Mouse (Mus musculus) erythroid progenitor cell, adult 5-6 weeks (primary cell): Measurements from ENCODE around the gene Klrb1. TPM values are rescaled to one million over a fixed set of nuclear protein-coding genes. Genes with fewer than 3 reads are reported as not detected.

ENCODE experiments used
- ATAC-seq: replicated peaks from 2 replicates; pipeline ENCODE4 v1.8.0; 2016; ENCODE audit warnings: moderate number of reproducible peaks, mild to moderate bottlenecking, moderate TSS enrichment, inconsistent platforms; ENCODE audit not compliant: poor library complexity, low FRiP score, severe bottlenecking
- total RNA-seq, 2 experiments: library from RNA; stranded (forward) in 1 of 2; stranded (reverse) in 1 of 2; fragments of 150-400 nt in 1 of 2; fragments of 186-747, 209-891 nt in 1 of 2; gene quantifications; 2 replicates each; pipeline versions ENCODE4 v1.2.3 to v1.2.4; 2015 to 2017; ENCODE audit warnings: low replicate concordance in 2 of 2

The Klrb1 gene
- total RNA-seq, 2 experiments from 2014 or later: not detected

DNA sequence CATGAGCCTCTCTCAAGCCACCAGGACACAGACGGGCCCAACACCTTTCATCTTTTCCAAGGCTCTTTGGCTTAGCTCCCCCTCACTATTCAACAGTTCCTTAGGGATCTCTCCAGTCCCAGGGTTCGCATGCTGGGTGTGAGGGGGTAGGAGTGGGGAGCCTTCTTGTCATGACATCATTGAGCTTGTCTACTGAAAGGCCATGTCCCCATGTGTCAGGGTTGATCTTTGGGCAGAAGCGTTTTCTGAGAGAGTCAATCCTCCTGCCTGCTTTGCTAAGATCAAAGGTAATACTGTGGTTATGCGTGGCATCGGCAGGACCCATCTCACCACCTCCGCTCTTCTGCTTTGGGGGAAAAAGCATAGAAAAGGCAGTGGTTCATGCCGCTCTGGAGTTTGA, 14.6 kb upstream of the Klrb1 start:
- no peak for ATAC-seq

DNA sequence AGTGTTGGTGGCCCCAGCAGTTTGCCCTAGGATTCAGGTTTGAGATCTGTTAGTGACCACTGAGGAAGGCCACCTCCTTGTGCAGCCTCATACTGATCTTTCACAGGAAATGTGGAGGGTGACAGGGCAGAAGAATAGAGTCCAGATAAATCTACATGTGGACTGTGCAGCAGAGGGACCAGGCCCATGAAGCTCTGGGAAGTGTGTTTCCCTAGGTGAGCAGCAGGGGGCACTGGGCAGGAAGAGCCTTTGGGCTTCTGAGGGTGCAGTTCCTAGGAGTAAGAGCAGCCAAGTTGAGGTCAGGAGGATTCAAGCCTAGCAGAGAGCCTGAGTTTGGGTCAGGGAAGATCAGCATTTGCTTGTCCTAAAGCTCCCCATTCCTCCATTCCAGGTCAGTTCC, 13.2 kb upstream of the Klrb1 start:
- ATAC-seq: no peak

DNA sequence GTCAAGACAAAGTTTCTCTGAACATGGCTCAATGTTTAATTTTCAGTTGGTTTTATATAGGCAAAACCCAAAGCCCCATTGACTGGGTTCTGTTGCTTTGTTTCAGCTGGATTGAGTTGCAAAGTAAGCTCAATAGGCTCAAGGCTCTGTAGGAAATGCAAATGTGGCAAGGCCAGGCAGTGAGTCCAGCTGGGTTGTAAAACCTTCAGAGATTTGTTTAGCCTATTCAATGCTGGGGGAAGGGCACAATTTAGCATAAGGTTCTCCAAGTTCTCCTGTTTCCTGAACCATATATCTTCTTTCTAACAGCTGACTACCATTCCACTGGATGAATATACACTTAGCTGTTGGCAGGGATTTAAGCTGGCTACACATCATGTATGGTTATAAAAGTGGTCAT, 12.0 kb upstream of the Klrb1 start:
- ATAC-seq: no peak

DNA sequence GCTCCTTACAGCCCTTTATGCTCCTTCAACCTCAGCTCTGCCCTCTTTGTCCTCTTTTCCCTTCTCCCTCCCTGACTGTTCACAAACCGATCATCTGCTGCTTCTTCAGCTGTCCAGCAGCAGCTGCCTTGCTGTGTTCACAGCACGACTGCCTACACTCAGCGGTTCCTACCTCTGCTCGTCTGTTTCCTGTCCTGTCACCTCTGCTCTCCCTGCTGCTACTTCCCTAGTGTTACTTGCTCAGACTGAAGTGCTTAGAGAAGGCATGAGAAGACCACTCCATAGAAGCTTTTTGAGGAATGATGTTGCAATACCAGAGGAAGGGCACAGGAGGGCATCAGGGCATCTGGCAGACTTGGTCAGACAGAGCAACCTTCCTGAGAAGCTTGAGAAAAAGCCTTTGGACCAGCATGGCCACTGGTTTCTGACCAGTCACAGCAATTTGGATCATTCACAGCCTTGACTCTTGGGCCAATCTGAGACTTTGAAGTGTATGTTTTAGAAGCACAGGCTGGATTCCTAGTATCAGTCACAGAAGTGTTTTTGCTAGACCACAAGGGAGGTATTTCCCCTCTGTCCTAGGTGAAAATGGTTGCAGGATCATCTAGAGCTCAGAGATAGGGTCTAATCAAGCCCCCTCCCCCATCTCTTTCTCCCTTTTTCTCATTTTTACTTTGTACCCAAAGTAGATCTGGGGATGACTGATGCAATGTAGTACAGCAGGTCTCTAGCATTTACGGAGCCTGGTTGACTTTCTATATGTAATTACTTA, 11.2 kb upstream of the Klrb1 start:
- no peak for ATAC-seq

GRCm38 (mm10) chr6:128732032-128732431, 9.2 kb upstream of the Klrb1 start:
- ATAC-seq: no peak

DNA sequence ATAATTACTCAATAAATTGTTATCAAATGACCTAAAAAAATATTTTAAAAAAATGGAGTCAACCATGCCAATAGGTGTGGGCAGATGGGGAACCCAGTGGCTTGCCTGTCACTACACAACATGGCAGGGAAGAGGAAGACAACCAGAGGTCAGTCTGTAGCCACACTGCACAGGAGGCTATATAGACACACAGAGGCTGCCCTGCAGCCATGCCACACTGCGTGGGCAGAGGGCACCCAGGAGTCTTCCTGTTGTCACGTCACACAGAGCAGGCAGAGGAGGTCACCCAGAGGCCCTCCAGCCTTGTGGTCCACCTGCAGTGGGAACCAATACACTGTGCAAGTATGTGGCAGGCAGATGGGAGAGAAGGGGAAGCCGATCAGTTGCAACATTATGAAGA, 21.2 kb downstream of the Klrb1 start:
- no peak for ATAC-seq

GRCm38 (mm10) chr6:128679574-128679973, 43.3 kb downstream of the Klrb1 start:
- no peak for ATAC-seq

GRCm38 (mm10) chr6:128669936-128670335, 52.9 kb downstream of the Klrb1 start:
- ATAC-seq: no peak

- no peak for ATAC-seq
These were observed 60.7 kb downstream of the Klrb1 start, which contains the start of gene Clec2h for GRCm38 (mm10) chr6:128662206-128662605. TSS of gene Clec2h (plus strand) at chr6:128662385.

DNA sequence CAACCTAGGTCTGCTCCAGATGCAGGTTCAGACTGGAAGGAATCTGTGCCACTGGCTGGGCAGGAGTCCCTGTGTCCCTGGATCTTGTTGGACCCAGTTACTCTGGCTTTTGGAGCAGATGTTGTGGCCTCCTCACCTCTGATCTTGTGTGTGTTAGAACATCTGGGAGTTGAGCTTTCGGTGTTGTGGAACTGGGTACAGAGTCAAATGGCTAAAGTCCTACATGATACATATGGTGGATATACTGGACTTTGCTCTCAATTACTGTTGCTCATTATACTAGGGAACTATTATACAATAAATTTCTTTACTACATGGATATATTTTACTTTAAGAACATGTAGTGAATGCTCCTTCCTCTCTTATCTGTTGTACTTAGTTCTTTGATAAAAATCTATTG, 61.6 kb downstream of the Klrb1 start:
- no peak for ATAC-seq

Other genes with a start within 250 kb of the Klrb1 start
- gene Pzp, start 196.3 kb downstream of the Klrb1 start, total RNA-seq (2015; ENCODE audit: low replicate concordance): not detected in 2 replicates
- gene Pzp, start 196.3 kb downstream of the Klrb1 start, total RNA-seq (2017; ENCODE audit: low replicate concordance): not detected in 2 replicates
- not detected in 2 replicates for gene A2ml1, start 141.5 kb downstream of the Klrb1 start, total RNA-seq (2015; ENCODE audit: low replicate concordance)
- not detected in 2 replicates for gene A2ml1, start 141.5 kb downstream of the Klrb1 start, total RNA-seq (2017; ENCODE audit: low replicate concordance)
- not detected in 2 replicates for gene Klrb1a, start 99.5 kb downstream of the Klrb1 start, total RNA-seq (2015; ENCODE audit: low replicate concordance)
- gene Klrb1a, start 99.5 kb downstream of the Klrb1 start, total RNA-seq (2017; ENCODE audit: low replicate concordance): not detected in 2 replicates
- not detected in 2 replicates for gene Clec2h, start 60.7 kb downstream of the Klrb1 start, total RNA-seq (2015; ENCODE audit: low replicate concordance)
- not detected in 2 replicates for gene Clec2h, start 60.7 kb downstream of the Klrb1 start, total RNA-seq (2017; ENCODE audit: low replicate concordance)
- gene Klrb1c, start 66.2 kb upstream of the Klrb1 start, total RNA-seq (2015; ENCODE audit: low replicate concordance): 10.5 TPM in 1 of 2 replicates, not detected in the other
- 1.3 and 1.5 TPM in 2 replicates for gene Klrb1c, start 66.2 kb upstream of the Klrb1 start, total RNA-seq (2017; ENCODE audit: low replicate concordance)
- not detected in 2 replicates for gene Gm44511, start 103.3 kb upstream of the Klrb1 start, total RNA-seq (2015; ENCODE audit: low replicate concordance)
- gene Gm44511, start 103.3 kb upstream of the Klrb1 start, total RNA-seq (2017; ENCODE audit: low replicate concordance): not detected in 2 replicates
- gene Klrb1b, start 103.3 kb upstream of the Klrb1 start, total RNA-seq (2015; ENCODE audit: low replicate concordance): 2.9 TPM in 1 of 2 replicates, not detected in the other
- not detected in 2 replicates for gene Klrb1b, start 103.3 kb upstream of the Klrb1 start, total RNA-seq (2017; ENCODE audit: low replicate concordance)
- 3.2 and 4.6 TPM in 2 replicates for gene Clec2i, start 164.5 kb upstream of the Klrb1 start, total RNA-seq (2015; ENCODE audit: low replicate concordance)
- gene Clec2i, start 164.5 kb upstream of the Klrb1 start, total RNA-seq (2017; ENCODE audit: low replicate concordance): 7.7 and 13.5 TPM in 2 replicates
- gene BC035044, start 168.1 kb upstream of the Klrb1 start, total RNA-seq (2015; ENCODE audit: low replicate concordance): 10.1 and 21.4 TPM in 2 replicates
- 19.9 and 20.8 TPM in 2 replicates for gene BC035044, start 168.1 kb upstream of the Klrb1 start, total RNA-seq (2017; ENCODE audit: low replicate concordance)
- not detected in 2 replicates for gene Clec2g, start 211.3 kb upstream of the Klrb1 start, total RNA-seq (2015; ENCODE audit: low replicate concordance)
- gene Clec2g, start 211.3 kb upstream of the Klrb1 start, total RNA-seq (2017; ENCODE audit: low replicate concordance): not detected in 2 replicates